Mouse (Mus musculus) adrenal gland, postnatal 36 days (tissue): ENCODE measurements at regions not wholly inside any gene's neighbourhood (a gene's known extent, or its start where the extent isn't known, plus 50 kb on each side); places are given as distances from the start of the nearest gene placed in this dataset.

Experiments
- DNase-seq, 2 experiments: peaks; one replicate each; pipeline ENCODE4 v3.0.0; 2021; ENCODE audit warnings: mixed read lengths in 1 of 2

DNA sequence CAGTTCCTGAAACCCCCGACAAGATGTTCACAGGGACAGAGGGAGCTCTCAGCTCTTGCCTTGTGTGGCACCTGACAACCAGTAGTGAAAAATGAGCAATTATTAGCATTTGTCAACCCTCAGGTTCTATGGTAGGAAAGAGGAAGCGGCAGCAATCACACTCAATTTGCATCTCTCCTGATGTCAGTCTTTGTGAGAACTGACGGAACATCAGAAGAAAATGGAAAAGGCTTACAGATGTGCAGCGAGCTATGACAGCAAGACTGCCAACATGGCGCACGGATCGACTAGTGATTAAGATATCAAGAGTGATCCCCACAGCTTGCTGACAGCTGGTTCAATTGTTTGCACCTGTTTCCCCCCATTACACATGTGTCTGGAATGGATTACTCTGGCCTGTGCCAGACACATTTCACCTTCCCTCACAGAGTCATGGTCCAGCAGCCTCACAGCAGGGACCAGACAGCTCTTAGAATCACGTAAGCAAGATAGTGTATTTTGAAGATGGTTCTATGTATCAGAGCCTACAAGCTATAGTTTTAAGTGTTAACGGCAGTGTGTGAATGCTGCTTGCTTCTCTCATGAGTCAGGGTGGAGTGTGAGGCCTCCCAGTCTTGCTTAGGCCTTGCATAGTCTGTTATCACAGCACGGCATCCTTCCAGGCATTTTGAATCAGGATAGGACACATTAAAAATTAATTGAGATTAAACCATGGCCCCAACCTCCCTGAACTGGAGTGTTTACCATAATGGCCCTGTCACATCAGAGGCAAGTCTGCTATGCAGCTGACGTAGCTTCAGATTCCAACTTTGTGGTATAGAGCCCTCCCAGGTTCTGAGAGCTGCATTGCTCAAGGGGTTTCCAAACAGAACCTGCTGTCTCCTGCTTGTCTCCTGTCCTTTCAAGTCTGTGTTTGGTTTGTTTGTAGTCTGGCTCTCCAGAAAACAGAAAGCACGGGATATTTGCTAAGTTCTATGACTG is 2258.0 kb downstream of the 4930444P10Rik start:
- DNase-seq: no peak

DNA sequence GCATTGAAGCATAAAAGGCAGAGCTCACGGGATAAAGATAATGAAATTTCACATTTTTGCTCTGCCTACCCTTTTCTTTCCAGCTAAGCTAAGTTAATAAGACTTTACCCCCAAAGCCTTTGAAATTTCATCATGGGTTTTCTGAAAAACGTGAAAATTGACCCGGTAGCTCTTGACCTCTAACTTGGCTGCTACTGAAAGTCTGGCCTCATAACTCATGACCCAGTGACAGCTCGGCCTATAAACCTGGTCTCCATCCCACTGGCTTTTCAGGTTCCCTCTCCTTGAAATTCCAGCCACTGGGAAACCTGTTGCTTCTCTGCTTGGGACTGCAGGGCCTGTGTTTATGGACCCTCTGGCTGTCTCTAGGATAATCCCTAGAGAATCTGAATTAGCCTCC is 2285.3 kb downstream of the 4930444P10Rik start:
- no peak for DNase-seq

GRCm38 (mm10) chr1:13800460-13800859 is 2292.7 kb downstream of the 4930444P10Rik start:
- no peak for DNase-seq

DNA sequence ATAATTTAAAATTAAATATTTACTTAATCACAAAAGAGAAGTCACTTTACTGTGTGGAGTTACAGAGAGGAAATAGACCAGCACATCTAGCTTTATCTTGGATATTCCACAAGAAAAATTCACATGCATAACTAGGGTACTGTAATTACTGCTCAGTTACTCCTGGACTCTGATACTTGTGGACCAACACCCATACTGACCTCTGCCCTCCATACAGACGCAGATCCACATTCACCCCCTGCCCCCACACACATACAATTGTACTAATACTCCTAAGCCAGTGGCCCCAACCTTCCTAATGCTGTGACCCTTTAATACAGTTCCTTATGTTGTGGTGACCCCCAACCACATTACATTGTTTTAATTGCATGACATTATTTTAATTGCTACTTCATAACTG is 2294.3 kb downstream of the 4930444P10Rik start:
- DNase-seq: no peak

DNA sequence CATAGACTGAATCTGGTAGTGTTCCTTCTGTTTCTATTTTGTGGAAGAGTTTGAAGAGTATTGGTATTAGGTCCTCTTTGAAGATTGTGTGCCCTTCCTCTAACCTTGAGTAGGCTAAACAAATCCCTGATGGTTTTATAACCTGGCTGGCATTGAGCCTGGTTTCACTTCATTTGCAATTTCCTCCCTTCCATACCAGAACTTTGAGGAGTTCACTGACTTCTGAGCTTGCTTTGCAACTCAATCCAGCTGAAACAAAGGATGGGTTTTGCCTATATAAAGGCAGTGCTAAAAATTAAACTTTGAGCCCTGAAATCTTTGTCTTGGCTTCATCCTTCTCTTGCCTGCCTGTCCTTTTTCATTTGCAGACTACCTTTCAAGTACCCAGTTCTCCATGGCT is 2297.9 kb downstream of the 4930444P10Rik start:
- DNase-seq: no peak

- peak; percentile 78 to 82 for DNase-seq
Observed at GRCm38 (mm10) chr1:13789318-13790085, 2303.6 kb downstream of the 4930444P10Rik start.

DNA sequence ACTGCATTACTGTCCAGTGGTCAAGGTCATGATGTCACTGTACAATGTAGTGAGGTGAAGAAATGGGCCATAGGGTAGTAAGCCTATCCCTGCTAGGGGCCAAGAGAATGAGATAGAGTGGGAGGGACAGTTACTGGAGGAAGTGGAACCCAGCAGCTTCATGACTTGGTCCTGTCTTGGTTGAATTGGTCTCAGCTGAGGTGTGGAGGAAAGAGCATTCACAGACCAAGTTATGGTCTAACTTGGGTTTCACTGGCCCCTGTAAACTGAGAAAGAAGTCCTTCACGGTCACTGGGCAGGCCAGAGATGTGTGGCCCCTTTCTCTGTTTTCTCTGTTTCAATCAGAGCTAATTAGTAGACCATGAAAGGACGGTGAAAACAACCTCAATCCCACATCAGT is 2306.1 kb downstream of the 4930444P10Rik start:
- no peak for DNase-seq

DNA sequence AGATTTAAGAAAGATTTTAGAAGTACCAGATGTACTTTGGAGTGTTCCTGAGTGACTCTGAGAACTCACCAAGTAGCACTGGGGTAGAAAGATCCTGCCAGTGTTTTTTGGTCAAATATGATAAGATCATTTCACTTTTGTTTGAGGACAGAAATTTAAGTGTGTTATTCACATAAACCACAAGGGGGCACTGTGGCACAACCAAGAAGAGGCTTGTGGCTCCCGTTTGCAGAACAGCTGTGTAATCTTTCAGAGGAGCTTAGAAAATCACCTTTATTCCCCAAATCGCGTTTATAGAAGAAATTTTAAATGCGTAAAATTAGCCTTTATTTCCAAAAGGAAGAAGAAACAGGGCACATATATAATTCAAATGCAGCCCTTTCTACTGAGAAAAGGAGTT is 2308.7 kb downstream of the 4930444P10Rik start:
- DNase-seq: peak; percentile 24 to 58

DNA sequence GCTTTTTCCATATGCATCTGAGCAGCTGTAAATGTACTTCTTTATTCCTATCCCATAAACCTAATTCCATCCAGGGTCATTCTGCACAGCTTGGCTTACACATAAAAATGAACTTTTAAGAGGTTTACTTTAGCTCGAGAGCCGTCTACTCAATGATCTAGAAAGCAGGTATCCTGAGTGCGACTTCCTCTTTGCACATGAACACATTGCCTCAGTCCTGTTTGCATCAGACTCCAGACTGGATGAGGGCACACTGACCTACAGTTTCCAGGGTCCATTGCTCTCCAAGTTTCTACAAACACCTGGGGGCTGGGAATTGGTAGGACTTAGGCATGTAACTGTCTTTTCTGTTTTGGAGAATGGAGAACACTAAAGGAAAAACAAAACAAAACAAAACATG is 2310.5 kb downstream of the 4930444P10Rik start:
- DNase-seq: no peak

GRCm38 (mm10) chr1:13772106-13772505 is 2321.0 kb downstream of the 4930444P10Rik start:
- DNase-seq: no peak

GRCm38 (mm10) chr1:13771014-13771463 is 2322.1 kb downstream of the 4930444P10Rik start:
- no peak for DNase-seq

DNA sequence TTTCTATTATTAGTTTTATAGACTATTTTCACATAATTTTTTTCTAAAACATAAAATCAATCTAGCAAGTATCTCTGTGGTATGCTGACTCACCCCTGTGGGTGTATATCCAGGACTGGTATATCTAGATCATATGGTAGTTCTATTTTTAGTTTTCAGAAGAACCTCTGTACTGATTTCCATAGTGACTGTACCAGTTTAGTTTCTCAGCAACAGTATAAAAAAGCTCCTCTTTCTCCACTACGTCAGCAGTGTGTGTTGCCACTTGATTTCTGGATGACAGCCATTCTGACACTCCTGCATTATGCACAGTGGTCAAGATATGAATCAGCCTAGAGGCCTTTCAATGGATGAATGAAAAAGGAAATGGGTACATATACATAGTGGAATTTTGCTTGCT is 2338.6 kb downstream of the A830018L16Rik start:
- no peak for DNase-seq

DNA sequence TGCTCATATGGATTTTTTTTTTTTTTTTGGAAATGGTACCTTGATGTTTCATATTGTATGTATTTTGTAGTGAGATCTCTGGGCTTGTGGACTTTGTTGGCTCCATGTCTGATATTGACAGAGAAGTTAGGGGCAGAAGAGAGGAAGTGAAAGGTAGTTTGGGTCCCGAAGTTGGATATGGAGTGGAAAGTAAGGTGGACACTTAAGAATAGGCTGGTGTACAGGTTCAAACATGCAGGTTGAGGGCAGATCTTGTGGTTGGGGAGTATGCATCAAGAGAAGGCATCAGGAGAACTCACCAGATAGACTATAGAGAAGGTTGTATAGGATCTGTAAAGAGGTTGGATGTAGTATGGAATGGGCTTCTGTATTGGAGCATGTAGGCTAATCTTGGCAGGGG is 2337.5 kb downstream of the A830018L16Rik start:
- DNase-seq: no peak
